Mouse (Mus musculus): ENCODE measurements around the gene Prickle1. TPM values are rescaled to one million over a fixed set of nuclear protein-coding genes. Genes with fewer than 3 reads are reported as not detected.

Prickle1 gene
- polyA plus RNA-seq, 1 experiment from 2014 or later: 11.6 TPM

Other genes starting within 250 kb of the Prickle1 start
- 125 and 137 TPM in 2 replicates for gene Zcrb1, start 197.6 kb downstream of the Prickle1 start, polyA plus RNA-seq (2014; fragmentation: Nextera tagmentation; extraction: Ambion mirVana)
- 51.3 and 52.7 TPM in 2 replicates for gene Pphln1, start 197.5 kb downstream of the Prickle1 start, polyA plus RNA-seq (2014; fragmentation: Nextera tagmentation; extraction: Ambion mirVana)

Data from liver, embryonic 11.5 days (tissue).